Mouse (Mus musculus) bone marrow, adult 2 months (tissue): ENCODE results near the gene Ide. TPM values are rescaled to one million over a fixed set of nuclear protein-coding genes. Genes with fewer than 3 reads are reported as not detected.
"Not testable (repeated sequence)": the region's sequence is repeated elsewhere in the genome, so short reads cannot be mapped to it uniquely, and the experiment has no call there.

Experiments used
- H3K27ac ChIP-seq: fragments of 200-500 bp; 2 replicates; pipeline ENCODE4 v1.5.1; 2012; ENCODE audit warnings: low read depth, mild to moderate bottlenecking, control low read depth, inconsistent platforms, low read length; ENCODE audit not compliant: control insufficient read depth, poor library complexity, insufficient read depth
- H3K4me1 ChIP-seq: fragments of 200-500 bp; 2 replicates; pipeline ENCODE4 v1.6.1; 2011; ENCODE audit warnings: low read length; ENCODE audit not compliant: control insufficient read depth, insufficient read depth
- H3K4me3 ChIP-seq: fragments of 200-500 bp; replicated peaks from 2 replicates; pipeline ENCODE3; 2011; ENCODE audit warnings: mild to moderate bottlenecking, low read depth, low read length, control low read depth; ENCODE audit not compliant: control insufficient read depth
- CTCF ChIP-seq: fragments of 200-500 bp; IDR thresholded peaks from 2 replicates; pipeline ENCODE4 v1.5.1; 2011; ENCODE audit warnings: low read length, control low read depth; ENCODE audit not compliant: control insufficient read depth, insufficient read depth
- POLR2A ChIP-seq: fragments of 200-500 bp; IDR thresholded peaks from 2 replicates; pipeline ENCODE4 v1.6.1; 2011; ENCODE audit warnings: low read depth, mild to moderate bottlenecking, control low read depth, low read length, borderline replicate concordance; ENCODE audit not compliant: control insufficient read depth
- WGBS: fragments of 180-500 bp; shearing (Covaris S2); methylation state at CpG from one replicate; pipeline ENCODE4 v1.1.7; 2018; 5-methylcytosine and 5-hydroxymethylcytosine counted together
- polyA plus RNA-seq: library from polyadenylated mRNA; stranded (reverse); fragments of >200 nt; gene quantifications from 2 replicates; pipeline ENCODE4 v1.2.4, GENCODE M21; 2011; ENCODE audit warnings: low replicate concordance; ENCODE audit not compliant: missing spikeins, insufficient read depth, insufficient read length

Ide gene
- polyA plus RNA-seq, 1 experiment: 11.1 TPM

DNA sequence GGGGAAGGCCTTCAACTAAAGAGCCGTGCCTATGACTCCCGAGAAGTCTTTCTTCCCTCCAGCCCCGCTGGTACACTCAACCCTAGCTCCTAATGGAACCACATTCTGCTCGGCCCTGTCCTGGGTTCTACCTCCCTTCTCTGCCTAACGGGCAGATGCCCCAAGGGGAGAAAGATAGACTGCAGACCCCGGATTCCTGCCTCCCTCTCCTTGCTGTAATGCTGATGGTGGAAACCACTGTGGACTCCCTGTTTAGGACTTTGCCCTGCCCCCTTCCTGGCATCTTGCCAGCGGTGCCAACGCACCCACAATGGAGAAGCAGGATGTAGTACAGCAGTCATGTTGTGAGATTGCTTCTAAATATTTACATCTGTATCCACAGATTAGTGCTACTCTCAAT, 101.8 kb downstream of the Ide start:
- Histone ChIP-seq H3K4me3 (no peak overlapping the region), H3K4me1 (peaks cover 3% of the 10 kb centered on the region; the same call in 1 of the 2 replicates), H3K27ac (peak overlapping the region; percentile 21; the same call in 1 of the 2 replicates)
- TF ChIP-seq POLR2A (no peak), CTCF (no peak)
- WGBS: 66% methylated on average over 8 of the region's 8 CpGs

DNA sequence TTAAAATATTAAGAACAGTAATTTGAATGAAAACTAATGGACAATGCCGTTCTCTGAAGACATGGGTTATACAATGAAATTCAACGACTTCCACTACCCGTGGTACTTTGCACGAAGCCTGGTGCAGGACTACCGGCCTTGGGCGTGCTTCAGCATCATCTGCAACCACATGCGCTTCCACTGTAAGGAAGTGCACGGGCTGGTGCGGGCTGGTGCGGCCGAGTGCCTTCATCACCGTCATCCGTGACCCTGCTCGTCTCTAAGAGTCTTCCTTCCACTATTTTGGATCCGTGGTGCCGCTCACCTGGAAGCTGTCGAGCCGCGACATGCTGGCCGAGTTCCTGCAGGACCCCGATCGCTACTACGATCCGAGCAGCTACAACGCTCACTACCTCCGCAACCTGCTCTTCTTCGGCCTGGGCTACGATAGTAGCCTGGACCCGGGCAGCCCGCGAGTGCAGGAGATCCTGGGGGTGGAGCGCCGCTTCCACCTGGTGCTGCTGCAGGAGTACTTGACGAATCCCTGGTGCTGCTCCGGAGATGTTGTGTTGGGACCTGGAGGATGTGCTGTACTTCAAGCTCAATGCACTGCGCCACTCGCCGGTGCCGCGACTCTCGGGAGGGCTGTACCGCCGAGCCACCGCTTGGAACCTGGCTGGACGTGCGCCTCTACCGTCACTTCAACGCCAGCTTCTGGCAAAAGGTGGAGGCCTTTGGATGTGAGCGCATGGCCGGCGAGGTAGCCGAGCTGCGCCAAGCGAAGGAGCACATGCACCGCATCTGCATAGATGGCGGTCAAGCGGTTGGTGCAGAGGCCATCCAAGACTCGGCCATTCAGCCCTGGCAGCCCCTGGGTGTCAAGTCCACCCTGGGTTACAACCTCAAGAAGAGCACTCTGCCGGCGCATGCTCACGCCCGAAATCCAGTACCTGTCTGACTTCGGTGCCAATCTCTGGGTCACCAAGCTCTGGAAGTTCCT, 103.8 kb downstream of the Ide start:
- peak overlapping the region; percentile 78 for H3K27ac ChIP-seq
- TF ChIP-seq CTCF (no peak), POLR2A (peak; percentile 53; the same call in 1 of the 2 replicates)
- 8% methylated on average over 63 of the region's 63 CpGs for WGBS
- peak overlapping the region; percentile 90 for H3K4me3 ChIP-seq
- peaks cover 3% of the 10 kb centered on the region; the same call in 1 of the 2 replicates for H3K4me1 ChIP-seq

DNA sequence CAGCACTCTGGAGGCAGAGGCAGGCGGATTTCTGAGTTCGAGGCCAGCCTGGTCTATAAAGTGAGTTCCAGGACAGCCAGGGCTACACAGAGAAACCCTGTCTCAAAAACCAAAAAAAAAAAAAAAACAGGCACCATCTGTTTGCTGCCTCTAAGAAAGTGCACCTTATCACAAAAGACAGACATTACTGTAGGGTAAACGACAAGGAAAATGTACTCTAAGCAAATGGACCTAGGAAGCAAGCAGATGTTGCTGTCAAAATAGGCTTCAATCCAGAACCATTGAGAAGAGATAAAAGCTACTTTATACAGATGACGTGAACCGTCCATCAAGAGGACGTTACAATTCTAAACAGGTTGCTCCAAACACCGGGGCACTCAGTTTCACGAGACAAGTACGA, 105.1 kb downstream of the Ide start:
- H3K4me3 ChIP-seq, H3K4me1 ChIP-seq: not testable (repeated sequence)
- WGBS: 62% methylated on average over 9 of the region's 9 CpGs
- peak overlapping the region; percentile 58; the same call in 1 of the 2 replicates for H3K27ac ChIP-seq

DNA sequence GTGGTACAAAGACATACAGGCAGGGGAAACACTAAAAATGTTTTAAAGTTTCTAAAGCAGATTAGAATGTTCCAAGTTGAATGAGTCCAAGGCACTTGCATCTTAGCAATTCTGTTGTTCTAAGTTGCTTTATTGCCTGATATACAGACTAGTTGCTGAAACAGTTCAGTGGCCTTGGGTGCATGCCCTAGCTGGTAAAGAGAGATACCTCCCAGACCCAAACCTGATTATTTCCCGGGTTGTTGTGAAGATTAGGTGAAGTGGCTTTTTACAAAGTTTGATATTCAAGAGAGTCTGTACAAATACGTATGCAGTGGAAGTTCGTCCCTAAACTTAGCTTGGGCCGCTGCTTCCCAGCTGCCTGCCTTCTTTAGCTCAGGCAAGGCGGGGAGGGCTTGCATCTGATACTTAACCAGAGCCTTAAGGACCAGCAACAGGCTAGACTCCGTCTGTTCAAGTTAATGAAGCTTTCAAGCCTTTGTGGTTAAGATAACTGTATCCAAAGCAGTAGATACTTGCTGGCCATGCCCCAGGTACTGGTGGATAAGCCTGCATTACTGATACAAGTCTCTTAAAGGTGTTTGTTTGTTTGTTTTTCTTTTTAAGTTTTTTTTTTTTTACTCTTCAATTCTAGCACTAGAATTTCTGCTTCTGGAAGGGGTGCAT, 112.3 kb downstream of the Ide start:
- no peak overlapping the region for H3K27ac ChIP-seq
- TF ChIP-seq CTCF (no peak), POLR2A (no peak)
- H3K4me3 ChIP-seq: no peak overlapping the region
- no peaks in the 10 kb centered on the region for H3K4me1 ChIP-seq
- 61% methylated on average over 6 of the region's 6 CpGs for WGBS

Other genes with a start within 250 kb of the Ide start
- 103 and 126 TPM in 2 replicates for gene March5, start 130.3 kb downstream of the Ide start, polyA plus RNA-seq
- 6.1 and 9.1 TPM in 2 replicates for gene Cpeb3, start 129.3 kb downstream of the Ide start, polyA plus RNA-seq
- 35.6 and 50.2 TPM in 2 replicates for gene Kif11, start 38.6 kb upstream of the Ide start, polyA plus RNA-seq
- 11.0 and 19.3 TPM in 2 replicates for gene Hhex, start 97.0 kb upstream of the Ide start, polyA plus RNA-seq
- 21.7 and 27.8 TPM in 2 replicates for gene Exoc6, start 212.6 kb upstream of the Ide start, polyA plus RNA-seq